Mouse (Mus musculus): ENCODE results near the gene Psrc1.

Gene Psrc1

GRCm38 (mm10) chr3:108383485-108384354 is at the start of gene Psrc1:
TSS of gene Psrc1 (plus strand) at chr3:108383839.
- no peak for DNase-seq (ENCODE audit: low spot score)

GRCm38 (mm10) chr3:108336878-108337277 is 46.8 kb upstream of the Psrc1 start:
- no peak for DNase-seq (ENCODE audit: low spot score)

GRCm38 (mm10) chr3:108341040-108341439 is 42.6 kb upstream of the Psrc1 start:
- DNase-seq (ENCODE audit: low spot score): no peak

GRCm38 (mm10) chr3:108342185-108342584 is 41.5 kb upstream of the Psrc1 start:
- DNase-seq (ENCODE audit: low spot score): no peak

- no peak for DNase-seq (ENCODE audit: low spot score)
Measured at GRCm38 (mm10) chr3:108345855-108346254, 37.8 kb upstream of the Psrc1 start.

- no peak for DNase-seq (ENCODE audit: low spot score)
Measured at GRCm38 (mm10) chr3:108348376-108348775, 35.3 kb upstream of the Psrc1 start.

GRCm38 (mm10) chr3:108355245-108355644 is 28.4 kb upstream of the Psrc1 start:
- no peak for DNase-seq (ENCODE audit: low spot score)

GRCm38 (mm10) chr3:108357051-108357450 is 26.6 kb upstream of the Psrc1 start:
- DNase-seq (ENCODE audit: low spot score): no peak

GRCm38 (mm10) chr3:108358445-108358844 is 25.2 kb upstream of the Psrc1 start:
- DNase-seq (ENCODE audit: low spot score): no peak

GRCm38 (mm10) chr3:108360894-108361293 is 22.7 kb upstream of the Psrc1 start:
- no peak for DNase-seq (ENCODE audit: low spot score)

GRCm38 (mm10) chr3:108363626-108364025 is 20.0 kb upstream of the Psrc1 start:
- no peak for DNase-seq (ENCODE audit: low spot score)

GRCm38 (mm10) chr3:108364270-108364995 is 19.2 kb upstream of the Psrc1 start, which contains the start of gene Mybphl:
TSS of gene Mybphl (plus strand) at chr3:108364911.
- DNase-seq (ENCODE audit: low spot score): no peak

- DNase-seq (ENCODE audit: low spot score): no peak
Measured at GRCm38 (mm10) chr3:108367173-108367572, 16.5 kb upstream of the Psrc1 start.

GRCm38 (mm10) chr3:108367828-108368227 is 15.8 kb upstream of the Psrc1 start:
- no peak for DNase-seq (ENCODE audit: low spot score)

- DNase-seq (ENCODE audit: low spot score): no peak
Measured at GRCm38 (mm10) chr3:108368721-108369120, 14.9 kb upstream of the Psrc1 start.

GRCm38 (mm10) chr3:108372274-108372673 is 11.4 kb upstream of the Psrc1 start:
- DNase-seq (ENCODE audit: low spot score): no peak

GRCm38 (mm10) chr3:108372691-108373090 is 10.9 kb upstream of the Psrc1 start:
- no peak for DNase-seq (ENCODE audit: low spot score)

GRCm38 (mm10) chr3:108378875-108379663 is 4.6 kb upstream of the Psrc1 start:
- no peak for DNase-seq (ENCODE audit: low spot score)

GRCm38 (mm10) chr3:108380695-108381094 is 2.9 kb upstream of the Psrc1 start:
- DNase-seq (ENCODE audit: low spot score): no peak

GRCm38 (mm10) chr3:108381945-108382875 is 1.4 kb upstream of the Psrc1 start:
- no peak for DNase-seq (ENCODE audit: low spot score)

GRCm38 (mm10) chr3:108384425-108384824 is 786 bp downstream of the Psrc1 start:
- DNase-seq (ENCODE audit: low spot score): no peak

All from layer of hippocampus, adult 9-10 months (tissue).